13 mouse cellular contexts compared by ENCODE assay signal in the genomic region with DNA sequence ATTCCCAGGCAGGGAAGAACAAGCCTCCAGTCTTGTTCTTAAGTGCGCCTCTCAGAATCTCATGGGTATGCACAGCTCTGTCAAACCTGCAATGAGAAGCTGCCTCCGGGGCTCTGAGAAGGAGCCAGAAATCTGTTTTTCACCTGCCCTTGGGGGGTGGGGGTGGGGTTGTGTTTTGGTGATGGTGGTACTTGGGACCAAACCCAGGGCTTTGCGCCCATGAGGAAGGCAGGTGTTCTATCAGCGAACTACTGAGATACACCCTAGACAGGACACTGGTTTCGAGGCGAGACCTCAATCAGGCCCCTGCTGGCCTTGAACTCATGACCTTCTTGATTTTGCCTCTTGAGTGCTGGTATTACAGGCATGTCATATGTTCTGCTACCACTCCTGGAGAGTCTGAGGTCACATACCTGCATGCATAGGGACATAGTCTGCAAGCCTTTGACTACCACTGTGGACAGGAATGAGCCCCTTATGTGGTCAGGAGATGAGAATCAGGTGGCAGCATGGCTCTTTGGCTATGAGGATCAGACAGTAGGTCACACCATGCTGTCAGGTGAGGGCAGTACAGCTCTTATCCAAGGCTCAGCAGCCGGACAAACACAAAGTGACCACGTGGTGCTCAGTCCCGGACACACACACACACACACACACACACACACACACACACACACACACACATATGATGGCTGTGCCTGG. TPM values are rescaled to one million over a fixed set of nuclear protein-coding genes. Genes with fewer than 3 reads are reported as not detected.
A peak's percentile ranks its signal among the peaks of the same experiment; 100 is the strongest.
DNase-seq lines count a peak whose midpoint lies in the region; ATAC-seq and TF ChIP-seq lines count a peak whose summit lies in the region.
"Had no signal": no experiment of that assay in that cellular context is flagged by ENCODE, and none has a peak within 500 bp of the region (broad histone marks: within the 10 kb centered on the region; RNA-seq: fewer than 3 reads in every experiment).

No protein-coding gene starts in this region.

- no peaks in the 10 kb centered on the region for H3K27me3 ChIP-seq in lung, embryonic 14.5 days (ENCODE audit: insufficient read depth, low read length)
- no peaks in the 10 kb centered on the region for H3K27me3 ChIP-seq in hindbrain, postnatal 0 days (ENCODE audit: insufficient read depth, low read length)
- H3K27me3 ChIP-seq in neural tube, embryonic 15.5 days (replicated peaks) = no peaks in the 10 kb centered on the region
- H3K27me3 ChIP-seq: liver, embryonic 15.5 days had no signal

- 76% methylated on average over 9 of the region's 9 CpGs for WGBS in lung, embryonic 14.5 days
- 86% methylated on average over 9 of the region's 9 CpGs for WGBS in hindbrain, postnatal 0 days
- 92% methylated on average over 9 of the region's 9 CpGs for WGBS in neural tube, embryonic 15.5 days

- H3K4me2 ChIP-seq in lung, embryonic 14.5 days = no peak overlapping the region
- H3K4me2 ChIP-seq in hindbrain, postnatal 0 days (ENCODE audit: low read depth, low read length) = no peak overlapping the region
- H3K4me2 ChIP-seq in neural tube, embryonic 15.5 days = no peak overlapping the region
- H3K4me2 ChIP-seq: liver, embryonic 15.5 days had no signal

- TF ChIP-seq CTCF in lung, embryonic 14.5 days (IDR thresholded peaks at IDR 0.05; ENCODE audit: low read depth) = no peak
- TF ChIP-seq CTCF in hindbrain, postnatal 0 days (IDR thresholded peaks at IDR 0.05; ENCODE audit: low read depth) = no peak

- peaks cover 36% of the 10 kb centered on the region for H3K4me1 ChIP-seq in lung, embryonic 14.5 days (ENCODE audit: insufficient read depth)
- H3K4me1 ChIP-seq in hindbrain, postnatal 0 days (ENCODE audit: insufficient read depth, low read length) = no peaks in the 10 kb centered on the region
- peaks cover 28% of the 10 kb centered on the region for H3K4me1 ChIP-seq in neural tube, embryonic 15.5 days

- ATAC-seq in lung, embryonic 14.5 days (ENCODE audit: insufficient read depth) = no peak
- no peak for ATAC-seq in hindbrain, postnatal 0 days
- ATAC-seq in neural tube, embryonic 15.5 days (ENCODE audit: low FRiP score) = no peak

- H3K27ac ChIP-seq in lung, embryonic 14.5 days (ENCODE audit: low read depth) = peak overlapping the region; percentile 82
- H3K27ac ChIP-seq in hindbrain, postnatal 0 days = 0 out of 2 replicates have a peak overlapping the region, but pooled peaks have one; percentile 56
- H3K27ac ChIP-seq in neural tube, embryonic 15.5 days (replicated peaks) = peak overlapping the region; percentile 61

- H3K36me3 ChIP-seq in lung, embryonic 14.5 days (ENCODE audit: insufficient read depth) = peaks cover 32% of the 10 kb centered on the region
- H3K36me3 ChIP-seq in hindbrain, postnatal 0 days (ENCODE audit: insufficient read depth, low read length) = no peaks in the 10 kb centered on the region
- H3K36me3 ChIP-seq in neural tube, embryonic 15.5 days = no peaks in the 10 kb centered on the region
- H3K36me3 ChIP-seq: liver, embryonic 15.5 days had no signal

- H3K9ac ChIP-seq in lung, embryonic 14.5 days = no peak overlapping the region
- no peak overlapping the region for H3K9ac ChIP-seq in hindbrain, postnatal 0 days (replicated peaks; ENCODE audit: low read length)
- no peak overlapping the region for H3K9ac ChIP-seq in neural tube, embryonic 15.5 days (replicated peaks)
- H3K9ac ChIP-seq: liver, embryonic 15.5 days had no signal

- no peak overlapping the region for H3K4me3 ChIP-seq in lung, embryonic 14.5 days (ENCODE audit: low read depth, low read length)
- H3K4me3 ChIP-seq in hindbrain, postnatal 0 days (ENCODE audit: low read length) = no peak overlapping the region
- H3K4me3 ChIP-seq in neural tube, embryonic 15.5 days (replicated peaks) = no peak overlapping the region
- H3K4me3 ChIP-seq: liver, embryonic 15.5 days had no signal

- no peaks in the 10 kb centered on the region for H3K9me3 ChIP-seq in lung, embryonic 14.5 days (ENCODE audit: low read depth, low read length)
- H3K9me3 ChIP-seq in hindbrain, postnatal 0 days (ENCODE audit: low read length) = no peaks in the 10 kb centered on the region
- no peaks in the 10 kb centered on the region for H3K9me3 ChIP-seq in neural tube, embryonic 15.5 days (replicated peaks)
- H3K9me3 ChIP-seq: liver, embryonic 15.5 days had no signal

- peak; percentile 94 for DNase-seq in heart, adult 11 months
- DNase-seq in heart, adult 9 months (ENCODE audit: low spot score in 2 of 2) = no peak
- DNase-seq in lung, embryonic 14.5 days = no peak
- no peak for DNase-seq in lung, postnatal 10 days
- no peak for DNase-seq in hindbrain, postnatal 0 days (ENCODE audit: low spot score)
- DNase-seq in ovary, postnatal 14 days (ENCODE audit: low spot score) = no peak
- no peak for DNase-seq in cerebellum, adult 9-10 months
- DNase-seq: cerebellum, adult 11-12 months had no signal

RNA-seq across cellular contexts. Expression of gene Hspg2, which starts 30.5 kb away (rescaled TPM):
- polyA plus RNA-seq in lung, embryonic 14.5 days (2014; fragmentation: Nextera tagmentation; extraction: Ambion mirVana) = 51.2 and 58.1 TPM in 2 replicates
- 37.8 and 39.2 TPM in 2 replicates for total RNA-seq in hindbrain, postnatal 0 days (2014; rRNA removed)
- polyA plus RNA-seq in hindbrain, postnatal 0 days (2015; fragmentation: Nextera tagmentation; extraction: Ambion mirVana) = 3.5 and 3.7 TPM in 2 replicates
- 7.5 and 9.8 TPM in 2 replicates for polyA plus RNA-seq in neural tube, embryonic 15.5 days (2015; fragmentation: Nextera tagmentation; extraction: Ambion mirVana)

RNA-seq across cellular contexts. Expression of gene 1700013G24Rik, which starts 45.9 kb away (rescaled TPM):
- not detected in 2 replicates for polyA plus RNA-seq in lung, embryonic 14.5 days (2014; fragmentation: Nextera tagmentation; extraction: Ambion mirVana)
- total RNA-seq in hindbrain, postnatal 0 days (2014; rRNA removed) = not detected in 2 replicates
- polyA plus RNA-seq in hindbrain, postnatal 0 days (2015; fragmentation: Nextera tagmentation; extraction: Ambion mirVana) = not detected in 2 replicates
- not detected in 2 replicates for polyA plus RNA-seq in neural tube, embryonic 15.5 days (2015; fragmentation: Nextera tagmentation; extraction: Ambion mirVana)
- total RNA-seq: adrenal gland, adult 18-20 months; gastrocnemius, postnatal 36 days had no signal
- polyA plus RNA-seq: large intestine, adult 2 months; liver, embryonic 15.5 days had no signal
